ENCODE assay signal across 8 mouse cellular contexts in the genomic region with DNA sequence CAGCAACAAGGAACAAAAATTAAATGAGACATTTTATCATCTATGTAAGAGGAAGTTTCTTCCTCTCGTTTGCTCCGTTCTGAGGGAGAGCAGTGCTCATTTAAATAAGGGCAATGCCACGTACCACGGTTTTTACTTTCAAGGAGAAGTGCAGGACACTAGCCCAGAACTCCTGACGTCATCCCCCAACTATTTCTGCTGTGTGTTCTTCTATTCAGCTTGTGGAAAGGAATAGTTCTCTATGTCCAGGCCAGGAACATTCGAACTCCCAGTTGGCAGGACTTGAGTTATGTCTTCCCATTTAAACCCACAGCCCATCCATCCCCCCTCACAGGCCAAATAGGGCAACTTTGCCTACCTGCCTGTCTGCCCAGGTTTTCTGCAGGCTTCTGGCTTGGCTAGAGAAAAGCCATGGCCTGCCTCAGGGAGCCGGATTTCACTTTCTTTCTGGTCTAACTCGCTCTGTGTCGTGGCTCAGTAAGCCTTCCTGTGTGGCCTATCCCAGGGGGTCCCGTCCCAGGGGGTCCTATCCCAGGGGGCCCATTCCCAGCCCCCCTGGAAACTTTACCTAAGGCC. TPM values are rescaled to one million over a fixed set of nuclear protein-coding genes. Genes with fewer than 3 reads are reported as not detected.
DNase-seq lines count a peak whose midpoint lies in the region; ATAC-seq and TF ChIP-seq lines count a peak whose summit lies in the region.

No protein-coding gene starts in this region.

- TF ChIP-seq POLR2A in testis, adult 2 months (IDR thresholded peaks at IDR 0.05; ENCODE audit: control insufficient read depth, low read depth, low read length): no peak
- no peak for TF ChIP-seq POLR2A in cortical plate, adult 2 months (IDR thresholded peaks at IDR 0.05; ENCODE audit: extremely low read depth, insufficient read depth, low read length)

- H3K4me1 ChIP-seq in testis, adult 2 months (ENCODE audit: control insufficient read depth, insufficient read depth, low read length): peaks cover 8% of the 10 kb centered on the region
- peaks cover 8% of the 10 kb centered on the region for H3K4me1 ChIP-seq in cortical plate, adult 2 months (ENCODE audit: control insufficient read depth, insufficient read depth, low read length)
- H3K4me1 ChIP-seq in intestine, embryonic 15.5 days (replicated peaks): peaks cover 41% of the 10 kb centered on the region
- peaks cover 41% of the 10 kb centered on the region for H3K4me1 ChIP-seq in lung, embryonic 14.5 days (ENCODE audit: insufficient read depth)
- H3K4me1 ChIP-seq in neural tube, embryonic 15.5 days: peaks cover 49% of the 10 kb centered on the region

- H3K9ac ChIP-seq in intestine, embryonic 15.5 days: peak overlapping the region; percentile 72
- peak overlapping the region; percentile 81 for H3K9ac ChIP-seq in lung, embryonic 14.5 days
- H3K9ac ChIP-seq in neural tube, embryonic 15.5 days (replicated peaks): peak overlapping the region; percentile 27; the same call in 1 of the 2 replicates

- no peak for TF ChIP-seq CTCF in testis, adult 2 months (IDR thresholded peaks at IDR 0.05; ENCODE audit: control insufficient read depth, insufficient read depth, insufficient replicate concordance, low read depth, low read length)
- no peak for TF ChIP-seq CTCF in cortical plate, adult 2 months (IDR thresholded peaks at IDR 0.05; ENCODE audit: extremely low read depth, insufficient read depth, low read length)
- no peak for TF ChIP-seq CTCF in lung, embryonic 14.5 days (IDR thresholded peaks at IDR 0.05; ENCODE audit: low read depth)

- no peaks in the 10 kb centered on the region for H3K27me3 ChIP-seq in testis, adult 2 months (ENCODE audit: control insufficient read depth, insufficient read depth, low read length)
- no peaks in the 10 kb centered on the region for H3K27me3 ChIP-seq in intestine, embryonic 15.5 days (replicated peaks)
- H3K27me3 ChIP-seq in lung, embryonic 14.5 days (ENCODE audit: insufficient read depth, low read length): no peaks in the 10 kb centered on the region
- no peaks in the 10 kb centered on the region for H3K27me3 ChIP-seq in neural tube, embryonic 15.5 days (replicated peaks)

- no peaks in the 10 kb centered on the region for H3K9me3 ChIP-seq in intestine, embryonic 15.5 days
- no peaks in the 10 kb centered on the region for H3K9me3 ChIP-seq in lung, embryonic 14.5 days (ENCODE audit: low read depth, low read length)
- no peaks in the 10 kb centered on the region for H3K9me3 ChIP-seq in neural tube, embryonic 15.5 days (replicated peaks)

- peak; percentile 31 for ATAC-seq in granulocyte monocyte progenitor cell, adult 5-6 weeks (replicated peaks; ENCODE audit: poor library complexity, severe bottlenecking)
- ATAC-seq in intestine, embryonic 15.5 days: peak; percentile 15
- 0 out of 2 replicates have a peak, but pooled peaks have one; percentile 10 for ATAC-seq in lung, embryonic 14.5 days (ENCODE audit: insufficient read depth)
- ATAC-seq in neural tube, embryonic 15.5 days (ENCODE audit: low FRiP score): no peak

- peak overlapping the region; percentile 48 for H3K4me3 ChIP-seq in testis, adult 2 months (ENCODE audit: control insufficient read depth, low read depth, low read length)
- peak overlapping the region; percentile 75 for H3K4me3 ChIP-seq in cortical plate, adult 2 months (ENCODE audit: insufficient read depth, low read length)
- H3K4me3 ChIP-seq in intestine, embryonic 15.5 days (replicated peaks): peak overlapping the region; percentile 53
- H3K4me3 ChIP-seq in lung, embryonic 14.5 days (ENCODE audit: low read depth, low read length): peak overlapping the region; percentile 66
- H3K4me3 ChIP-seq in neural tube, embryonic 15.5 days (replicated peaks): peak overlapping the region; percentile 66

- no peaks in the 10 kb centered on the region for H3K36me3 ChIP-seq in testis, adult 2 months (ENCODE audit: control insufficient read depth, insufficient read depth, low read length)
- H3K36me3 ChIP-seq in intestine, embryonic 15.5 days: no peaks in the 10 kb centered on the region
- H3K36me3 ChIP-seq in lung, embryonic 14.5 days (ENCODE audit: insufficient read depth): 0 out of 2 replicates have a peak, but pooled peaks cover 4% of the 10 kb centered on the region
- no peaks in the 10 kb centered on the region for H3K36me3 ChIP-seq in neural tube, embryonic 15.5 days

- peak overlapping the region; percentile 92 for H3K4me2 ChIP-seq in intestine, embryonic 15.5 days (replicated peaks)
- peak overlapping the region; percentile 99 for H3K4me2 ChIP-seq in lung, embryonic 14.5 days
- H3K4me2 ChIP-seq in neural tube, embryonic 15.5 days: peak overlapping the region; percentile 65

- peak overlapping the region; percentile 54 for H3K27ac ChIP-seq in testis, adult 2 months (ENCODE audit: control insufficient read depth, insufficient read depth, low read depth, low read length)
- H3K27ac ChIP-seq in cortical plate, adult 2 months (ENCODE audit: insufficient read depth, low read length): peak overlapping the region; percentile 63
- peak overlapping the region; percentile 90 for H3K27ac ChIP-seq in intestine, embryonic 15.5 days
- H3K27ac ChIP-seq in lung, embryonic 14.5 days (ENCODE audit: low read depth): peak overlapping the region; percentile 96
- H3K27ac ChIP-seq in neural tube, embryonic 15.5 days (replicated peaks): peak overlapping the region; percentile 66

- 1% methylated on average over 10 of the region's 10 CpGs for WGBS in intestine, embryonic 15.5 days
- WGBS in lung, embryonic 14.5 days: 4% methylated on average over 10 of the region's 10 CpGs
- WGBS in neural tube, embryonic 15.5 days: 24% methylated on average over 10 of the region's 10 CpGs

- no peak for DNase-seq in testis, postnatal 10 days (ENCODE audit: low spot score)
- DNase-seq in lung, embryonic 14.5 days: peak; percentile 91
- no peak for DNase-seq in ovary, postnatal 10 days (ENCODE audit: low spot score)

RNA-seq across cellular contexts. Expression of a gene that starts 1.7 kb away (rescaled TPM):
- polyA plus RNA-seq in testis, adult 2 months (2012; rRNA removed): 13.0 and 14.7 TPM in 2 replicates
- 144 and 148 TPM in 2 replicates for polyA plus RNA-seq in cortical plate, adult 2 months (2012; rRNA removed)
- total RNA-seq in granulocyte monocyte progenitor cell, adult 5-6 weeks (2014; fragmentation: Nextera tagmentation): 55.0 and 74.3 TPM in 2 replicates
- total RNA-seq in granulocyte monocyte progenitor cell, adult 5-6 weeks (2017): 66.8 and 83.5 TPM in 2 replicates
- 105 and 111 TPM in 2 replicates for polyA plus RNA-seq in intestine, embryonic 15.5 days (2015; fragmentation: Nextera tagmentation; extraction: Ambion mirVana)
- polyA plus RNA-seq in lung, embryonic 14.5 days (2014; fragmentation: Nextera tagmentation; extraction: Ambion mirVana): 110 and 119 TPM in 2 replicates
- polyA plus RNA-seq in neural tube, embryonic 15.5 days (2015; fragmentation: Nextera tagmentation; extraction: Ambion mirVana): 28.9 and 43.6 TPM in 2 replicates

Comparison
In these comparisons a context has a peak if more than half of its experiments do, and no peak if none do; other contexts are left out.
1. H3K9ac ChIP-seq: peak in every context shown above with its lines; median percentile 81 in lung, embryonic 14.5 days; 72 in intestine, embryonic 15.5 days; 27 in neural tube, embryonic 15.5 days.